Mouse (Mus musculus): Measurements from ENCODE around the gene Slc24a3. TPM values are rescaled to one million over a fixed set of nuclear protein-coding genes. Genes with fewer than 3 reads are reported as not detected.

Gene Slc24a3
- polyA plus RNA-seq, 1 experiment from 2014 or later, result 0.81 TPM

- WGBS (ENCODE audit: insufficient replicate concordance), result 74% methylated on average over 11 of the region's 11 CpGs
- H3K27ac ChIP-seq, result no peak overlapping the region
- no peak for DNase-seq
Observed at GRCm38 (mm10) chr2:145404818-145405531, 237.4 kb downstream of the Slc24a3 start.

GRCm38 (mm10) chr2:145405746-145406145, 238.2 kb downstream of the Slc24a3 start:
- ATAC-seq (ENCODE audit: low read depth), result no peak
- no peak for DNase-seq
- no peaks in the 10 kb centered on the region for H3K27me3 ChIP-seq
- 46% methylated on average over 4 of the region's 4 CpGs for WGBS (ENCODE audit: insufficient replicate concordance)
- H3K27ac ChIP-seq, result no peak overlapping the region
- H3K4me1 ChIP-seq (replicated peaks), result no peaks in the 10 kb centered on the region
- no peak overlapping the region for H3K9ac ChIP-seq
- H3K9me3 ChIP-seq (replicated peaks), result no peaks in the 10 kb centered on the region
- no peaks in the 10 kb centered on the region for H3K36me3 ChIP-seq
- H3K4me2 ChIP-seq, result no peak overlapping the region
- no peak overlapping the region for H3K4me3 ChIP-seq (replicated peaks)

More at GRCm38 (mm10) chr2:145404818-145405531, 237.4 kb downstream of the Slc24a3 start:
- Histone ChIP-seq H3K4me2 (no peak overlapping the region), H3K36me3 (no peaks in the 10 kb centered on the region), H3K4me3 (replicated peaks) (no peak overlapping the region), H3K4me1 (replicated peaks) (no peaks in the 10 kb centered on the region), H3K9ac (no peak overlapping the region), H3K9me3 (replicated peaks) (no peaks in the 10 kb centered on the region), H3K27me3 (no peaks in the 10 kb centered on the region)
- ATAC-seq (ENCODE audit: low read depth), result no peak

- ATAC-seq (ENCODE audit: low read depth) (no peak), DNase-seq (no peak)
- no peaks in the 10 kb centered on the region for H3K27me3 ChIP-seq
- H3K27ac ChIP-seq, result no peak overlapping the region
- H3K9ac ChIP-seq, result no peak overlapping the region
- no peaks in the 10 kb centered on the region for H3K4me1 ChIP-seq (replicated peaks)
- 84% methylated on average over 2 of the region's 2 CpGs for WGBS (ENCODE audit: insufficient replicate concordance)
- H3K4me3 ChIP-seq (replicated peaks), result no peak overlapping the region
- no peaks in the 10 kb centered on the region for H3K9me3 ChIP-seq (replicated peaks)
- H3K36me3 ChIP-seq, result no peaks in the 10 kb centered on the region
- H3K4me2 ChIP-seq, result no peak overlapping the region
Observed at GRCm38 (mm10) chr2:145417738-145418137, 250.2 kb downstream of the Slc24a3 start.

- Histone ChIP-seq H3K9ac (no peak overlapping the region), H3K4me1 (replicated peaks) (no peaks in the 10 kb centered on the region), H3K27me3 (no peaks in the 10 kb centered on the region), H3K9me3 (replicated peaks) (no peaks in the 10 kb centered on the region), H3K27ac (no peak overlapping the region), H3K4me2 (no peak overlapping the region), H3K4me3 (replicated peaks) (no peak overlapping the region), H3K36me3 (no peaks in the 10 kb centered on the region)
- DNase-seq (no peak), ATAC-seq (ENCODE audit: low read depth) (no peak)
- 73% methylated on average over 2 of the region's 2 CpGs for WGBS (ENCODE audit: insufficient replicate concordance)
Observed at GRCm38 (mm10) chr2:145419078-145419477, 251.5 kb downstream of the Slc24a3 start.

GRCm38 (mm10) chr2:145420967-145421888, 253.7 kb downstream of the Slc24a3 start:
- H3K9me3 ChIP-seq (replicated peaks), result no peaks in the 10 kb centered on the region
- H3K4me2 ChIP-seq, result no peak overlapping the region
- DNase-seq, result no peak
- no peak overlapping the region for H3K27ac ChIP-seq
- no peaks in the 10 kb centered on the region for H3K27me3 ChIP-seq
- ATAC-seq (ENCODE audit: low read depth), result no peak
- no peak overlapping the region for H3K9ac ChIP-seq
- H3K4me3 ChIP-seq (replicated peaks), result no peak overlapping the region
- no peaks in the 10 kb centered on the region for H3K4me1 ChIP-seq (replicated peaks)
- no peaks in the 10 kb centered on the region for H3K36me3 ChIP-seq
- WGBS (ENCODE audit: insufficient replicate concordance), result 60% methylated on average over 5 of the region's 5 CpGs

- Histone ChIP-seq H3K4me1 (replicated peaks) (no peaks in the 10 kb centered on the region), H3K9me3 (replicated peaks) (no peaks in the 10 kb centered on the region), H3K36me3 (no peaks in the 10 kb centered on the region), H3K27me3 (no peaks in the 10 kb centered on the region), H3K9ac (no peak overlapping the region), H3K4me2 (no peak overlapping the region), H3K4me3 (replicated peaks) (no peak overlapping the region), H3K27ac (no peak overlapping the region)
- DNase-seq (no peak), ATAC-seq (ENCODE audit: low read depth) (no peak)
- WGBS (ENCODE audit: insufficient replicate concordance), result 52% methylated on average over 3 of the region's 3 CpGs
Observed at GRCm38 (mm10) chr2:145421889-145422212, 254.3 kb downstream of the Slc24a3 start.

GRCm38 (mm10) chr2:145429982-145430381, 262.4 kb downstream of the Slc24a3 start:
- Histone ChIP-seq H3K27me3 (no peaks in the 10 kb centered on the region), H3K9ac (no peak overlapping the region), H3K27ac (no peak overlapping the region), H3K4me2 (no peak overlapping the region), H3K9me3 (replicated peaks) (no peaks in the 10 kb centered on the region), H3K4me3 (replicated peaks) (no peak overlapping the region), H3K4me1 (replicated peaks) (no peaks in the 10 kb centered on the region), H3K36me3 (no peaks in the 10 kb centered on the region)
- 66% methylated on average over 5 of the region's 5 CpGs for WGBS (ENCODE audit: insufficient replicate concordance)
- ATAC-seq (ENCODE audit: low read depth), result no peak
- DNase-seq, result no peak

GRCm38 (mm10) chr2:145434068-145434467, 266.5 kb downstream of the Slc24a3 start:
- H3K4me3 ChIP-seq (replicated peaks), result no peak overlapping the region
- no peak overlapping the region for H3K27ac ChIP-seq
- no peak overlapping the region for H3K9ac ChIP-seq
- no peaks in the 10 kb centered on the region for H3K4me1 ChIP-seq (replicated peaks)
- no peaks in the 10 kb centered on the region for H3K36me3 ChIP-seq
- DNase-seq (no peak), ATAC-seq (ENCODE audit: low read depth) (no peak)
- 61% methylated on average over 1 of the region's 1 CpGs for WGBS (ENCODE audit: insufficient replicate concordance)
- no peaks in the 10 kb centered on the region for H3K9me3 ChIP-seq (replicated peaks)
- H3K27me3 ChIP-seq, result no peaks in the 10 kb centered on the region
- H3K4me2 ChIP-seq, result no peak overlapping the region

- DNase-seq (no peak), ATAC-seq (ENCODE audit: low read depth) (no peak)
- H3K4me2 ChIP-seq, result no peak overlapping the region
- no peak overlapping the region for H3K27ac ChIP-seq
- H3K4me1 ChIP-seq (replicated peaks), result no peaks in the 10 kb centered on the region
- H3K4me3 ChIP-seq (replicated peaks), result no peak overlapping the region
- 64% methylated on average over 5 of the region's 5 CpGs for WGBS (ENCODE audit: insufficient replicate concordance)
- no peaks in the 10 kb centered on the region for H3K9me3 ChIP-seq (replicated peaks)
- no peaks in the 10 kb centered on the region for H3K36me3 ChIP-seq
- no peaks in the 10 kb centered on the region for H3K27me3 ChIP-seq
- no peak overlapping the region for H3K9ac ChIP-seq
Observed at GRCm38 (mm10) chr2:145438336-145438735, 270.8 kb downstream of the Slc24a3 start.

- no peak overlapping the region for H3K4me3 ChIP-seq (replicated peaks)
- no peaks in the 10 kb centered on the region for H3K4me1 ChIP-seq (replicated peaks)
- no peaks in the 10 kb centered on the region for H3K27me3 ChIP-seq
- WGBS (ENCODE audit: insufficient replicate concordance), result 78% methylated on average over 1 of the region's 1 CpGs
- DNase-seq, result no peak
- ATAC-seq (ENCODE audit: low read depth), result no peak
- no peak overlapping the region for H3K27ac ChIP-seq
- H3K36me3 ChIP-seq, result no peaks in the 10 kb centered on the region
- no peak overlapping the region for H3K9ac ChIP-seq
- no peak overlapping the region for H3K4me2 ChIP-seq
- no peaks in the 10 kb centered on the region for H3K9me3 ChIP-seq (replicated peaks)
Observed at GRCm38 (mm10) chr2:145439755-145440154, 272.2 kb downstream of the Slc24a3 start.

GRCm38 (mm10) chr2:145457106-145457747, 289.7 kb downstream of the Slc24a3 start:
- no peaks in the 10 kb centered on the region for H3K4me1 ChIP-seq (replicated peaks)
- ATAC-seq (ENCODE audit: low read depth), result no peak
- H3K27me3 ChIP-seq, result no peaks in the 10 kb centered on the region
- no peak overlapping the region for H3K4me2 ChIP-seq
- no peaks in the 10 kb centered on the region for H3K9me3 ChIP-seq (replicated peaks)
- H3K27ac ChIP-seq, result no peak overlapping the region
- 55% methylated on average over 8 of the region's 8 CpGs for WGBS (ENCODE audit: insufficient replicate concordance)
- H3K36me3 ChIP-seq, result no peaks in the 10 kb centered on the region
- H3K4me3 ChIP-seq (replicated peaks), result no peak overlapping the region
- H3K9ac ChIP-seq, result no peak overlapping the region
- DNase-seq, result no peak
